Mouse (Mus musculus) hindbrain, embryonic 11.5 days (tissue): ENCODE measurements at regions not wholly inside any gene's neighbourhood (a gene's known extent, or its start where the extent isn't known, plus 50 kb on each side); places are given as distances from the start of the nearest gene placed in this dataset.

Experiments
- ATAC-seq: fragments of 200-750 bp; cut with Nextera tagmentation; 2 replicates; pipeline ENCODE4 v1.8.0; 2017; ENCODE audit warnings: mild to moderate bottlenecking, moderate TSS enrichment, moderate library complexity; ENCODE audit not compliant: low FRiP score
- DNase-seq: peaks from one replicate; pipeline ENCODE4 v3.0.0-alpha.2; 2015; ENCODE audit warnings: low spot score
- H3K27ac ChIP-seq: fragments of 300-500 bp; sonication (generic); 2 replicates; pipeline ENCODE4 v1.5.1; 2014; ENCODE audit warnings: mild to moderate bottlenecking, low read depth, low read length
- H3K27me3 ChIP-seq: fragments of 300-500 bp; sonication (generic); 2 replicates; pipeline ENCODE4 v1.6.1; 2014; ENCODE audit warnings: mild to moderate bottlenecking, low read length, moderate library complexity, mixed read lengths; ENCODE audit not compliant: control insufficient read depth, insufficient read depth
- H3K36me3 ChIP-seq: fragments of 300-500 bp; sonication (generic); 2 replicates; pipeline ENCODE4 v1.6.1; 2014; ENCODE audit warnings: mild to moderate bottlenecking, low read length, moderate library complexity, mixed read lengths; ENCODE audit not compliant: control insufficient read depth, insufficient read depth
- H3K4me1 ChIP-seq: fragments of 300-500 bp; sonication (generic); replicated peaks from 2 replicates; pipeline ENCODE4 v1.6.1; 2014; ENCODE audit warnings: low read length, mixed read lengths; ENCODE audit not compliant: control insufficient read depth, insufficient read depth
- H3K4me2 ChIP-seq: fragments of 300-500 bp; sonication (generic); replicated peaks from 2 replicates; pipeline ENCODE4 v1.6.1; 2014; ENCODE audit warnings: mild to moderate bottlenecking, low read depth, low read length
- H3K4me3 ChIP-seq: fragments of 300-500 bp; sonication (generic); 2 replicates; pipeline ENCODE4 v1.5.1; 2014; ENCODE audit warnings: low read depth, low read length
- H3K9ac ChIP-seq: fragments of 300-500 bp; sonication (generic); 2 replicates; pipeline ENCODE4 v1.6.1; 2014; ENCODE audit warnings: low read depth, low read length
- H3K9me3 ChIP-seq: fragments of 300-500 bp; sonication (generic); 2 replicates; pipeline ENCODE4 v1.6.1; 2016; ENCODE audit warnings: low read length; ENCODE audit not compliant: control insufficient read depth
- WGBS: fragments of 180-500 bp; shearing (Covaris S2); extraction: QIAGEN DNeasy Blood & Tissue Kit; methylation state at CpG from one replicate; pipeline ENCODE4 v1.1.7; 2014; 5-methylcytosine and 5-hydroxymethylcytosine counted together

DNA sequence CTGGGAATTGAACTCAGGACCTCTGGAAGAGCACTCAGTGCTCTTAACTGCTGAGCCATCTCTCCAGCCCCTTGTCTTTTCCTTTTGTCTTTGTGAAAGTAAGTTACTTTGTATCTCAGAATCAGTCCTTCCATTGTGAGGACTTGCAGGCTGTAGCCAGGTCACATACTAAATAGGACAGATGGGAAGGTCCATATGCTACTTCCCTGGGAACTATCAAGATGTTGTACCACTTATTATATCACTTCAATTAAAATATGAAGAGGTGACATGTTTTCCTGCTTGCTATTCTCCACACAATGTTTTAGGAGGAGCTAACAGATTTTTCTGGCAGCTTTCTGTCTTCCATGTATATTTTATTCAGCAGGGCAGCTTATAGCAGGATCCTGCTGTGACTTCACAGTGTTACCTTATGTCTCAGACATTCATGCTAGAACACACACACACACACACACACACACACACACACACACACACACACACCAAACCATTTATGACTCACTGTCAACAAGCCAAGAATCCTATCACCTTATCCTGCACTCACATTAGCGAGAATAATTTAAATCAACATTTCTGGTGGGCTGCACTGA is 179.6 kb upstream of the Fermt1 start:
- DNase-seq (no peak), ATAC-seq (no peak)

DNA sequence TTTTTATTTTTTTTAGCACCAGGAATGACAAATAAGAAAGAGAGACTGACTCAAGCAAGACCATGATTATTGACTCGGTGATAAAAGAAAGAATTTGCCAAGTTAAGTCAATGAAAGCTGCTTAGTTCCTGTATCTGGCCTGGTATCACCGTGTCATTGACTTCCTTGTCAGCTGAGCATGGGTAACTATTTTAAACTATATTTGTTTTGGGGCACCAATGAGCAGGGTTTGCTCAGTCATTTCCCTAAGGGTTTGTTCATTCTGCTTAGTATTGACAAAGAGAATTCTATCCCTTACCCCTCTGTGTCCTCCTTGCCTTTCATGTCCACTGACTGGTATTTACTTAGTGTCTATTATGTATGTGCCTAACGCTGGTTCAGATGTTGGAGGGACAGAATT is 189.2 kb upstream of the Fermt1 start:
- DNase-seq = no peak
- Histone ChIP-seq H3K9me3 (no peaks in the 10 kb centered on the region), H3K27ac (no peak overlapping the region), H3K9ac (no peak overlapping the region), H3K4me3 (no peak overlapping the region), H3K4me2 (no peak overlapping the region), H3K36me3 (no peaks in the 10 kb centered on the region), H3K27me3 (no peaks in the 10 kb centered on the region), H3K4me1 (no peaks in the 10 kb centered on the region)
- ATAC-seq = no peak
- WGBS = 72% methylated on average over 3 of the region's 3 CpGs

More for the DNA sequence above, 179.6 kb upstream of the Fermt1 start:
- no peaks in the 10 kb centered on the region for H3K27me3 ChIP-seq
- no peak overlapping the region for H3K4me3 ChIP-seq
- no peaks in the 10 kb centered on the region for H3K4me1 ChIP-seq
- no peaks in the 10 kb centered on the region for H3K9me3 ChIP-seq
- H3K27ac ChIP-seq = no peak overlapping the region
- no peak overlapping the region for H3K4me2 ChIP-seq
- no peaks in the 10 kb centered on the region for H3K36me3 ChIP-seq
- 87% methylated on average over 1 of the region's 1 CpGs for WGBS
- H3K9ac ChIP-seq = no peak overlapping the region

DNA sequence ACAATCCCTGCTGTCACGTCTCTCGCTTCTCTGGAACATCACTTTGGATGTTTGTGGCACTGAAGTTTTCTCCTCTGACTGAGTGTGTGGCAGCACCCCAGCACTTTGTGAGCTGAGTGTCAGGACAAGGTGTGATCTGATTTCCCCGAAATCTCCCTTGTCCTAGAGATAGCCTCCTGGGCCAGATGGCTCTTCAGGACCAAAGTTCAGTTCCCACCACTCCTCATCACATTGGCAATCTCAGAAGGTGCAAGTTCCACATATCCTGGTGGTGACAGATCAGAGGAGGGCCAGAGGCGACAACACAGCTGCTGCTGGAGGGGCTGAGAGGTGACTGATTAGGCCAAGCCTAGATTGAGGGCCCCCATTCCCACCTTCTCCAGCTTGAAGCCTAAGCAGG is 193.2 kb upstream of the Fermt1 start:
- H3K9me3 ChIP-seq = no peaks in the 10 kb centered on the region
- no peak overlapping the region for H3K9ac ChIP-seq
- no peaks in the 10 kb centered on the region for H3K4me1 ChIP-seq
- H3K4me3 ChIP-seq = no peak overlapping the region
- H3K27ac ChIP-seq = no peak overlapping the region
- DNase-seq (no peak), ATAC-seq (no peak)
- H3K27me3 ChIP-seq = no peaks in the 10 kb centered on the region
- H3K4me2 ChIP-seq = no peak overlapping the region
- no peaks in the 10 kb centered on the region for H3K36me3 ChIP-seq
- 91% methylated on average over 4 of the region's 4 CpGs for WGBS

DNA sequence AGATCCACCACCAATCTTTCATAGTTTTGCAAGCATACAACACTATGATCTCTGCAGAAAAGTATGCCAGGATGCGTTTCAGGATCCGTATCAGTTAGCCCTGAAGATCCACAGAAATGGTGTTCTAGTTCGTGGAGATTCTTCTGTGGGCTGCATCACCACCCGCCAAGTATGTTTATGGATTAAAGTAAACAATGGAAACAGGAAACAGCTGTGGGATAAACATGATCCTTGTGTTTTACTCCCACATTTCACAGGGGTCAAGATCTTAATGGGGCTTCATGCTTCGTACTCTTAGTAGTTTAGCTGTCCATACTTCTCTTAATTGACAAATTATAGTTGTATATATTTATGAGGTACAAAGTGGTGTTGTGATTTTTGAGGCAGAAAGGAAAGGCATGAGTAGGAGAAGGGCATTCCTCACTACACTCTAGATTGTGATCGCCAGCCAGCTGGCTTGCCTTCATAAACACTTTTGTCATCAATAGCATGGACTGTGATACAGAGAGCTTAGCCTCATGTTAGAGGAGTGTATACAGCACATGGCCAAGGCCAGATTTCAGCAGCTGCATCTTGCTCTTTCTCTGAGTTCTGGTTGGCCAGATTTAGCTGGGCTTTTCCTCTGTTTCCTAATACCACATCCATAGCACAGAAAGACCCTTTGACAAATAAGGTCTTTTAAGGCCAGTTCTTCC is 195.8 kb upstream of the Fermt1 start:
- H3K27ac ChIP-seq = no peak overlapping the region
- no peaks in the 10 kb centered on the region for H3K36me3 ChIP-seq
- ATAC-seq (no peak), DNase-seq (no peak)
- no peak overlapping the region for H3K4me2 ChIP-seq
- WGBS = 82% methylated on average over 6 of the region's 6 CpGs
- no peaks in the 10 kb centered on the region for H3K27me3 ChIP-seq
- no peaks in the 10 kb centered on the region for H3K4me1 ChIP-seq
- no peak overlapping the region for H3K4me3 ChIP-seq
- no peaks in the 10 kb centered on the region for H3K9me3 ChIP-seq
- no peak overlapping the region for H3K9ac ChIP-seq

DNA sequence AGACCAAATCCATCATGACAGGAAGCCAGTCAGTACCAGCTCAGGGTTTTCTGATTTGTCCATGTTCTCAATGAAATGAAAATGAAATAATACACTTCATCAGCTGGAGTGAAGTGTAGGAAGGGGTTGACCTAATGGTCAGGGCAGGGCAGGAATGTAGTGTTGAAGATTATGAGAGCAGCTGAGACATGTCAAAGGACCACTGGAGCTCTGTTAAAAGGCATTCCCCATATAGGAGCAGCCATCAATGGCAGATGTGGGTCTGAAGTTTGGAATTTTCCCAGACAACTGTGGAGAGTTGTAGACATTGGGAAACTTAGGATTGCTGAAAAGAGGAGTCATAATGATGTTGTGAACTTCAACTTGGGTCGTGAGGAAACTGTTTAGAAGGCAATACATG is 206.8 kb upstream of the Fermt1 start:
- Histone ChIP-seq H3K4me2 (no peak overlapping the region), H3K36me3 (no peaks in the 10 kb centered on the region), H3K9me3 (no peaks in the 10 kb centered on the region), H3K9ac (no peak overlapping the region), H3K4me3 (no peak overlapping the region), H3K27ac (no peak overlapping the region), H3K4me1 (no peaks in the 10 kb centered on the region), H3K27me3 (no peaks in the 10 kb centered on the region)
- no peak for ATAC-seq
- no peak for DNase-seq
- 81% methylated on average over 1 of the region's 1 CpGs for WGBS

DNA sequence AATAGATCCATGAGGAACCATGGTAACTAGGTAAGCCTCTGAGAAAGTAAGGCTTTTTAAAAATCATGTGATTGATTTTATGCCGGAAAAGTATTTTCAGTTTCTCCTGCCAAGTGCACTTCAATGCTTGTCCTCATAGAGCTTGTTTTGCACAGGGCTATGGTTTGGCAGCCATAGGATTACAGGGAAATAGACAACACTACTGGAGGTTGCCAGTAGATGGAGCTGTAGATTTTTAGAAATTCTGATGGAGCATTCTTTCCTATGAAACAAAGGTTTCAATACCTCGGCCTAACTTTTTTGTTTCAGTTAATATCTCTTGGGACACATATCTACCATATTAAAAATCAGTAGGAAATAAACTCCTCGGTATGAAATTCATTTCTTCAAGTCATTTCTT is 210.8 kb upstream of the Fermt1 start:
- no peak overlapping the region for H3K4me2 ChIP-seq
- no peaks in the 10 kb centered on the region for H3K27me3 ChIP-seq
- no peaks in the 10 kb centered on the region for H3K36me3 ChIP-seq
- DNase-seq (peak; percentile 46), ATAC-seq (no peak)
- no peak overlapping the region for H3K4me3 ChIP-seq
- WGBS = 65% methylated on average over 3 of the region's 3 CpGs
- no peak overlapping the region for H3K27ac ChIP-seq
- H3K4me1 ChIP-seq = no peaks in the 10 kb centered on the region
- no peaks in the 10 kb centered on the region for H3K9me3 ChIP-seq
- no peak overlapping the region for H3K9ac ChIP-seq

DNA sequence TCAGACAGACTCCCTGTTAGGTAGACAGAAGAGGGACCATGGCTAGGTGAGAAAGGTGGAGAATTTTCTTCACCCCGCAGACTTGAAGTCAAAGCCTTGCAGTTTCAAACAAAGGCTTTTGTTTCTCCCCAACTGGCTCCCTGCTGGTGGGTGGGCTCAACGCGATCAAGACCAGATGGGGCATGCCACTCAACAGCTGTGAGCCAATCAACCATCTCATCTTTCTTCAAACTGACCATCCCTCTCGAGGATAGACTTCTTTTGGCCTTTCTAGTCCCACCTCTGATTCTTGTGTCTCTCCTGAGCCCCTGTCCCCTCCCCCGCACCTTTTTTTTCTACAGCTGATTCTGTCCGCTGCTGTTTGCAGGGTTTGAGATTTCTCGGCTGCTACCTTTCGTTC is 212.5 kb upstream of the Fermt1 start:
- peak; percentile 25 for DNase-seq
- Histone ChIP-seq H3K9ac (no peak overlapping the region), H3K27me3 (no peaks in the 10 kb centered on the region), H3K36me3 (no peaks in the 10 kb centered on the region), H3K4me3 (no peak overlapping the region), H3K4me2 (no peak overlapping the region), H3K4me1 (no peaks in the 10 kb centered on the region), H3K9me3 (no peaks in the 10 kb centered on the region), H3K27ac (no peak overlapping the region)
- 29% methylated on average over 8 of the region's 8 CpGs for WGBS
- ATAC-seq = no peak

DNA sequence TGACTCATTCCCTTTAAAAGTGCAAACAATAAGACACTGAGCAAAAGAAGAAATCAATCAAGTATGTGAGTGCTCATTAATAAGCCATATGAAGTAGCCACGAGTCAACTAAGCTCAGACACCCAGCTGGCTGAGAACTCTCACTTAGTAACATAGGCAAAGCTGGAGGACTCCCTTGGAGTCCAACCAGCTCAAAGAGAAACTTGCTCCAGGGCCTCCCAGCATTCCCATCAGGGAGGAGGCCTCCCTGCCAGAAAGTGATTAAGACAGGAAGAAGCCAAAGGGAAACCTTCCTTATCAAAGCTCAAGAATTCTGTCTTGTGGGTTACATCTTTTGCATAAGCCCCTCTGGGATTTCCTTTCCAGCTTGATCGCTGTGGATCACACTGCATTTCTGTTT is 213.7 kb upstream of the Fermt1 start:
- ATAC-seq (no peak), DNase-seq (no peak)
- H3K4me1 ChIP-seq = no peaks in the 10 kb centered on the region
- 35% methylated on average over 2 of the region's 2 CpGs for WGBS
- no peak overlapping the region for H3K4me3 ChIP-seq
- no peak overlapping the region for H3K4me2 ChIP-seq
- no peak overlapping the region for H3K27ac ChIP-seq
- H3K36me3 ChIP-seq = no peaks in the 10 kb centered on the region
- no peak overlapping the region for H3K9ac ChIP-seq
- H3K9me3 ChIP-seq = no peaks in the 10 kb centered on the region
- H3K27me3 ChIP-seq = no peaks in the 10 kb centered on the region

DNA sequence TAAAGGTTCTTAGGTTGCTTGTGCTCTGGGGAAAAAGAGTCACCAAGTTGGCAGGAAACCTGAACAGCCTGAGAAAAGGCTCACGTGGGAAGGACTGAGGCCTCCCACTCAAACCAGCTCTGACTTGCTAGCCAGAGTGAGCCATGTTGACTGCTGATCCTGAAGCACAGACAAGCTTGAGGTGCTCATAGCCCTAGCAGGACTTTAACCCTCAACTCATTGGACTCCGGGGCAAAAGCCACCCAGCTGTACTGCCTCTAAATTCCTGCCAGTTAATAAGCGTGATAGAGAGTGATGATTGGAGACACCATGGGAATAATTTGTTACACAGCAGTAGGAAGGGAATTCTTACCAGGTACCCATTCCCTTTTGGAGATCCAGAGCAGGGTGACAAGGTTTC is 230.7 kb upstream of the Fermt1 start:
- Histone ChIP-seq H3K27ac (no peak overlapping the region), H3K36me3 (no peaks in the 10 kb centered on the region), H3K9me3 (no peaks in the 10 kb centered on the region), H3K27me3 (no peaks in the 10 kb centered on the region), H3K4me2 (no peak overlapping the region), H3K4me3 (no peak overlapping the region), H3K4me1 (no peaks in the 10 kb centered on the region), H3K9ac (no peak overlapping the region)
- no peak for DNase-seq
- ATAC-seq = no peak
- 84% methylated on average over 3 of the region's 3 CpGs for WGBS
